Mouse (Mus musculus): ENCODE results near the gene Cfap77.

DNA sequence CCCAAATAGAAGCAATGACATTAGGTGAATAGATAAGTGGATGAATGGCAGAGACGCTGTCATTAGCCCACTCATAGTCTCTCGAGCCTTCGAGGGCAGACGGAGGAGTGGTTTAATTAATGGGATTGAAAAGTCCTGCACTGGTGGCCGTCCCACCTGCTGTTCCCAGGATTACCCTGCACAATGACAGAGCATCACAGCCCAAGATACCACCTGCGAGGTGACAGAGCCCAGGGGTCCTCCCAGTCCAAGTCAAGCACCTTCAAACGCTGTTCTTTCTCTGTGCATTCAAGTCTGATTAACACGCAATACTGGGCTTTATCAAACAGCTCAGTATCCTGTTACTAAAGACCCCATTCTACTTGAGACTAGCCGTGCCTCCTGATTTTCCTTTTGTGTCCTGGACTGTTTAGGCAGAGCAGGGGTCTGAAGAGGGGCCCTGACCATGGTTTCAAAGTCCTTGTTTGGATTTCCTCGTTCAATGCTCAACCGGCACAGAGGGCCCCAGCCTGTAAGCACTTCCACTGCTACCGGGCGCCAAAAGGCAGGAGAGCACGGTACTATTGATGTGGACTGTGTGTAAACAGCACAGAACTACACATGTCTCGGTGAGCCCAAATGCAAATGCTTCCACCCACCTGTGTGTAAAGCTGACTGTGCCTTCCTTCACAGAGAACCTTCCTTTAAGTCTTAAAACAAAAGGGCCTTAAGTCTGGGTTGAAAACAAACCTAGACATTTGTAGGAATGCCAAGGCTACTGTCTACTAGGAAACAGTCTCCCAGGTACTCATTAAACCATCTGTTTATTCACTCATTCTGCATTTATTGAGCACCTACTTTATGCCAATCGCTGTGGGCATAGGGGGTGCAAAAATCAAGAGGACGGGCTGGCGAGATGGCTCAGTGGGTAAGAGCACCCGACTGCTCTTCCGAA is 20.1 kb downstream of the Cfap77 start:
- TF ChIP-seq POLR2A (IDR thresholded peaks at IDR 0.05; ENCODE audit: low read depth, low read length) (no peak), CTCF (IDR thresholded peaks at IDR 0.05; ENCODE audit: extremely low read depth, insufficient read length, insufficient replicate concordance, low read depth, low read length) (no peak)

All from small intestine, adult 2 months (tissue).